Mouse (Mus musculus): ENCODE results near the gene Gramd1b. TPM values are rescaled to one million over a fixed set of nuclear protein-coding genes. Genes with fewer than 3 reads are reported as not detected.

Gramd1b gene
- total RNA-seq, 1 experiment from 2014 or later = 38.8 TPM

DNA sequence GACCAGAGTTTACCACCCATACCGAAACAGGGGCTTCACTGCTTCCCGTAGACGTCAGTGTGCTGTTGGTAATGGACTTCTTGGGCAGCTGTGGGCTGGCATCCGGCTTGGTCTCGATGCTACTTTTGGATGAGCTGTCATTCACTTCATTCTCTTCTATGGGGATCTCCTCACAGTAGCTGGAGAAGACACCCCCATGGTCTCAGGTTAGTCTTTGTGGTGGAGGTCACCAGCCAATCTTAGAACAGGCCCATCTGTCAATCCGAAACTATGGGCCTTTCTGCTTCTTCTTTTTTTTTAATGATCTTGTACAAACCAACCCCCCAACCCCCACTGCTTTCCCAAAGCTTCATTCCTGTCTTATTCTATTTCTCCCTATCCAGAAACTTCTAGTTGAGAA is 221.3 kb downstream of the Gramd1b start:
- ATAC-seq (replicated peaks; ENCODE audit: insufficient number of reproducible peaks, low FRiP score, low TSS enrichment, poor library complexity, severe bottlenecking) = no peak

DNA sequence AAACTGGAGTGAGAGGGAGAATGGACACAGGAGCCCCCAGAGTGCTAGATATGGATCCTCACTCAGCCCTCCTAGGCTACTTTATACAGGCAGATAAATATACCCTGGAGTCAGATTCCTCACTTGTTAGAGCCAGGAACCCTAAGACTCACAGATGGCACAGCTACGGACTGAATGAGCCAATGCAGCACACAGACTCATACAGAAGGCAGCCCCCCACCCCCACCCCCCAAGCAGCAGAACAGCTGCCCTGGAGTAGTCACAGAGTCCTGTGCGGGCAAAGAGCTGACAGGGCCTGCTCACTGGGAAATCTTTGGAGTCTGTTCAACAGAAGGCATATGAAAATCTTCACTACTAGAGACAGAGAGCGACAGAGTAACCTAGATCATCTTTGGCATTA is 223.9 kb downstream of the Gramd1b start:
- ATAC-seq (replicated peaks; ENCODE audit: insufficient number of reproducible peaks, low FRiP score, low TSS enrichment, poor library complexity, severe bottlenecking) = no peak

DNA sequence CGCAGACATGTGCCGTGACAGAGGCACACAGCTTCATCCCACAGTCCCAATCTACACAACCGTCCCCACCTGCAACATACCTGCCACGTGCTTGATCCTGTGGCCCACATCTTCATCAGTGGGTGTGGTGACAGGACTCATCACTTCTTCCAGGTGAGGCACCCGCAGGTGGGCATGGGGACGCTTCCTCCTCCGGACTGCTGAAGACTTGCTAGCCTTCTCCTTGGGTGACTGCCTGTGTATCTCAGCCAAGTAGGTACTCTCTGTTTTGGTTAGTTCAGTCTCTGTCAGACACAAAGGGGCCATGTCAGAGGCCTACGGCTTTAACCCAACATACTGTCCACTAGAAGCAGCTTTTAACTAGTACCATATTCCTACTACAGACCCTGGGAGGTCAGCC is 226.9 kb downstream of the Gramd1b start:
- ATAC-seq (replicated peaks; ENCODE audit: insufficient number of reproducible peaks, low FRiP score, low TSS enrichment, poor library complexity, severe bottlenecking) = no peak

DNA sequence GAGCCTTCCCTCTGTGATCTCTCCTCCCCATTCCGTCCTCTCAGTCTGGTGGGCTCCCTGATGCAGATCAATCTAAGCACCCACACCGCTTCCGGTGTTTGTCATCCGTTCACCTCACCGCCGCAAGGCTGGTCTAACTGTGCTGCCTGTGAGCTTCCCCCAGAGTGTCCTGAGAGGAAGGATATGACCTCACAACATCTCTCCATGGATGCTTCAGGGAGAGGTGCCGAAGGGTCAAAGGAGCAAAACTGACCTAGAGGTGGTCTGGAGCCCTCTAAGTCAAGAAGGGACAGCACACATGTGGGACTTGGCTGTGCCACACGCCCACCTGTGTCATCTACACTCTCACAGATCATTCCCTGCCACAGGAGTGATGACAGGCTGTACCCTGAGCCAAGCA is 228.8 kb downstream of the Gramd1b start:
- ATAC-seq (replicated peaks; ENCODE audit: insufficient number of reproducible peaks, low FRiP score, low TSS enrichment, poor library complexity, severe bottlenecking) = no peak

DNA sequence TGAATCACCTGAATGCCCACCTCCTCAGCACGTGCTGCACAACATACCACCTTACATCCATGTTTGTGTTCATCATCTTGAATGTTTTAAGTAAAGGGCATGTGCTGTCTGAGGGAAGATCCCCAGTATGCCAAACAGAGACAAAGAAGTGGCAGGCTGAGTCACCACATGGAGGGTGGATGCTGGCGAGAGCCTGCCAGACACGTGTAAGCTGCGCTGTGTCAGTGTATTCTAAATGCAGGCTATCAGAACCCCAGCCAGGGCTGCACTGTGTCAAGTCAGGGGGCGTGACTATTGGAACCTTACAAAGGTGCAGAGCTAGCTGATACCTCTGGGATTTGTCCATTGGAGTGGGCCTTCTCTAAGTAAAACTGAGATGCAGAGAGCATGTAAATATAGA is 229.7 kb downstream of the Gramd1b start:
- no peak for ATAC-seq (replicated peaks; ENCODE audit: insufficient number of reproducible peaks, low FRiP score, low TSS enrichment, poor library complexity, severe bottlenecking)

DNA sequence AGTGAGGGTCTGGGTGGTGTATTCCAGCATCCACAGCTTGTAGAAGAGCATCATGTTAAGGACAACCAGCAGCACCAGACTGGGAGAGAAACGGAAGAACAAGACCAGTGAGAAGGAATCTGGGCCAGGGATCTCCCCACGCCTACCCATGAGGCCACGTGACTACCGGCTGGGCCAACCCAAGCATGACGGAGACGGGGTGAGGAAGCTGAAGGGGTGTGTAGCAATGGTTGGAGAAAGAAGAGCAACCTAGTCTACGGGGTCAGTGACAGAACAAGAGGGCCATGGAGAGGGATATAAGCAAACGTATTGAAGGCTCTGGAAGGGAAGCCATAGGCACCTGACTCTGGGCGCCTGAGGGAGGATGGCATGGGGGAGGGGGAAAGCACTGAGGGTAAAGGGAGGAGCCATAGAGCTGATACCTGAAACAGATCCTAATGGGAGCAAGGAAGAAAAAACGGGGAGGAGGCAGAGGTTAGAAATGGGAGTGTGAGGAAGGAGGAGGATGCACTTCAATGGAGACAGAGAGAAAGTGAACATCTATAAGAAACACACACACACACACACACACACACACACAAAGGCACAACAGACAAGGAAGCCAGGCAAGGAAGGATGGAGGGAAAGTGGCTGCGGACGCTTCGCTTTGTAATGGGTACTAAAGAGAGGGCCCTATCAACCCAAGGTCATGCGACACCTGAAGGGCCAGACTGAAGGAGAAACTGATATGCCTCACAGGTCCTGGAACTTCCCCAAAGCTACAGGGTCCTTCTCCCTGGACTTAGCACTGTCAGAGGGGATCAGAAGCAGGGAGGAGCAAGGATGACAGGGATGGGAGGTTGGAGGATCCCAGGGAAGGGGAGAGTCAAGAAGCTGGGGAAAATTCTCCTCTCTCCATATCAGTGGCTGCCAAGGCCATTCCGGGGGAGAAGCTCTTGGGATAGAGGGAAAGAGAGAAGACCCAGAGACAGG is 230.9 kb downstream of the Gramd1b start:
- no peak for ATAC-seq (replicated peaks; ENCODE audit: insufficient number of reproducible peaks, low FRiP score, low TSS enrichment, poor library complexity, severe bottlenecking)

DNA sequence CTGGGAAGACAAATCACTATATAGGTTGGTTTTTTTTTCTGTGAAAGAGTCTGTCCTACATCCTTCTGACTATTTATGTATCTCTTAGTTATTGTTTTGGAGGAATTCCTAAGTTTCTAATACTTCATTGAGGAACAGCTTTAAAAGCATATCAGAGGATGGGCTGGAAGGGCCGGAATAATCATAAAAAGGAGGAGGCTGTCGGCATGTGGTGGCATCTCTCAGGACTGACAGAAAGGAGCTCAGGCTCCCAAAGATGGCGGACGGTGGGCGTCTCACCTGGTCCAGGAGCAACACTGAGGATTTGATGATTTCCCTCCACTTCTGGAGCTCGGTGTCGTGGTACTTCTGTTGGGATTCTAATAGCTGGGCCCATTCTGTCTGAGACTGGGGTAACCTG is 231.9 kb downstream of the Gramd1b start:
- ATAC-seq (replicated peaks; ENCODE audit: insufficient number of reproducible peaks, low FRiP score, low TSS enrichment, poor library complexity, severe bottlenecking) = no peak

DNA sequence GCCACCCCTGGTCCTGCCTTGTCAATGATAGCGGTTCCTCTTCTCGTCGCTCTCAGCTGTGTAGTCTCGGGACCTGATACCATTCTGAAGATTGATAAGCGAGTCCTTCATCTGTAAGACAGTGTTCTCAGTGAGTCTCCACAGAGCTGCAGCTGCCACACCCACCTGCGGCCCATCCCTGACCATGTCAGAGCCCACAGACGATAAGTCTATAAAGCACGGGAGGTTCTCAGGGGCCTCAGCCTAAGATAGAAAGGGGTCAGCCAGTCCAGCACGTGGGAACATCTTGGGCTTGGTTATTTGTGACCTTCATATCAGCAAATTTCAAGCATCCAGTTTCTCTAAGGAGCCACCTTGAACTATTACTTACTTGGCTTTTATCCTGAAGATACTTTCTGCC is 233.2 kb downstream of the Gramd1b start:
- ATAC-seq (replicated peaks; ENCODE audit: insufficient number of reproducible peaks, low FRiP score, low TSS enrichment, poor library complexity, severe bottlenecking) = no peak

DNA sequence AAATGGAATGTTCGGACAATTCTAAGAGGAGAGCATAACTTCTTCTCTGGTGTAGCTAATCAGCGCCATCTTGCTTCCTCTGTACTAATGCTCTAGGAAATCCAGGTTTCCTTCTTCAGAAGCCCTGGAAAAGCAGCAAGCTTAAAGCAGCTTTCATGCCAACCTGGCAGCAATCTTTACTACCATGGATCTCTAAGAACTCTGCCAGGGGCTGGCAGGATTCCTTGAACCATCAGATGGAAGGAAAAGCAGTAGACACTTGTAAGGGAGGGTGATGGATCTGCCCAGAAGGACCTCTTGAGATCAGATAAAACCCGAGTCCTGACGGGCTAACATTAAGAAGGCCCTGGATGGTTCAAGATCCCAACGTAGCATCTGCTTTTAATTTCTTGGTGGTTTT is 234.9 kb downstream of the Gramd1b start:
- no peak for ATAC-seq (replicated peaks; ENCODE audit: insufficient number of reproducible peaks, low FRiP score, low TSS enrichment, poor library complexity, severe bottlenecking)

DNA sequence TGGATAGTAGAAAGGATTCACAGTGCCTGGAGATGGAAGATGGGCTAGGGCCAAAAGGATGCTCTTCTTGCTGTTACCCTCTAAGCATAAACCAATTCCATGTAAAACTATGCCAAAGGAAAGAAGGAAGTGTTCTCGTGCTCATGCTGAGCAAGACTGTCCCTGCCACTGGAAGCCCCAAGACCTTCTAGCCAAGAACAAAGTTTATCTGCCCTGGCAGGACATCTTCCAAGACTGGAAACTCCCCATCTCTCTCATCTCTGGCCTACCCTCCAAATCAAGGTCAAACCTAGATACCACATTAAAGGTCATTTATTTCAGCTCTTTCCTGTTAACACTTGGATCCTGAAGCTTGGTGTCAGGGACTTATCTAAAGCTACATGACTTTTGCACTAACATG is 236.3 kb downstream of the Gramd1b start:
- ATAC-seq (replicated peaks; ENCODE audit: insufficient number of reproducible peaks, low FRiP score, low TSS enrichment, poor library complexity, severe bottlenecking) = no peak

DNA sequence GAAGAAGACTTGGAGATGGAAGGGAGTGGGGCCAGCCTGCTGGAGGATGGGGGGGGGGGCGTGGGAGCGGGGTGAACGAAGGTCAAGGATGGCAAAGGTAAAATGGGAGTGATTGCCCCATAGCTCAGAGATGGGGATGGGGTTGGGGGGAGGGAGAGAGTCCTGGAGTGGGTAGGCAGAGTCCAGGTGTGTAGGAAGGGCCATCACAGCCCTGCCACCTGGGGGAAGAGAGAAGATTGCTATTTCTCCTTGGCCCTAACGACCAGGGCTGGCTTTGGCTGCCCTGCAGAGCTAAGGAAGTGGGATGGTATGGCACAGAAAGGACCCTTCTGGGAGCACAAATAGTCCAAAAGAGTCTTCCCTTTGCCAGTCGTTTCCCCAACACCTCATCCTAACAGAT is 237.0 kb downstream of the Gramd1b start:
- no peak for ATAC-seq (replicated peaks; ENCODE audit: insufficient number of reproducible peaks, low FRiP score, low TSS enrichment, poor library complexity, severe bottlenecking)

DNA sequence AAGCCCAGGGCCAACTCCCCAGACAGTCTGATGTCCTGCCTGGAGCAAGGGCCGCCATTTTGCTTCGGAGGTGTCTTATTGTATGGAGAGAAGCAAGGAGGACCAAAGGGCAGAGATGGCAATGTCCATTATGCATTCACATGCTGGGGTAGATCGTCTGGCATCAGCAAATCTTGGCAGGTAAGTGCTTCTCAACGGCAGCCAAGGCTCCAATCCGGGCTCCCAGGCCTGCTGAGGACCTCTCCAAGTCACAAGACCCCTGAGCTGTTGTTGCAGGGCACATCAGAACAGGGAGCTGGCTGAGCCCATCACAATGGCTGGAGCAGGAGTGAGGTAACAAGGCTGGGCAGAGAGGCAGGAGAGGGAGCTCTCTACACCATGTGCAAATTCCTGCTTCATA is 237.4 kb downstream of the Gramd1b start:
- ATAC-seq (replicated peaks; ENCODE audit: insufficient number of reproducible peaks, low FRiP score, low TSS enrichment, poor library complexity, severe bottlenecking) = no peak

DNA sequence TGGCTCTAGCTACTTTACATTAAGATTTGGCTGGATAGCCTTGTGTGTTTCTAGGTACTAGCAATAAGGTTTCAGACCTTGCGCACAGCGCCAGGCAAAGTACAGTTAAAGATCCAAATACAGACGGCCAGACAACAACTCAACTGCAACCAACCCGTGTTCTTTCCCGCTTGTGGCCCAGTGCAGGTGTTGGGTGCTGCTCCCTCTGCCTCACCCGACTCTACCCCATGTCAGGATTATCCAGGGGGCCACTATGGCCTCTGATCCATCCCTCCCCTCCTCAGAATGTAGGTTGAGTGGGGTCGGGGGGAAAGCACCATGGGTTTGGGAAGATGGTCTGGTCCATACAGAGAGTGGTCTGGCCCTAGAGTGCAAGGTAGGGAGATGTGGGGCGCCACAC is 237.9 kb downstream of the Gramd1b start:
- no peak for ATAC-seq (replicated peaks; ENCODE audit: insufficient number of reproducible peaks, low FRiP score, low TSS enrichment, poor library complexity, severe bottlenecking)

DNA sequence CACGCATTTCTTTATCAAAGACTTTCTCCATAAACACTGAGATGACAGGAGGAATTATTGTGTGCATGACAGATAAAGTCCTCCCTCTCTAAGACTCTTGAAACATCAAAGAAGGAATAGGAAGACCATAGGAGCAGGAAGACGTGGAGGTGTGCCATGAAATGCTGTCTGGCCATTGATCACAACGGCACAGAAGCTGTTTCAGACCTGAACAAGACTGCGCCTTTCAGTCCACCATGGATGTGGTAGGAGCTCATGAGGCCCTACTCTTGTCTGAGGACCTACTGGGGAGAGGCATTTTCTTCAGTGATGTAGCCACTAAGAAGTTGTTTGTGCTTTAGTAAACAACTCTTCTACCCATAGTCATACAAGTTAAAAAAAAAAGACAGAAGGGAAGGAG is 238.7 kb downstream of the Gramd1b start:
- ATAC-seq (replicated peaks; ENCODE audit: insufficient number of reproducible peaks, low FRiP score, low TSS enrichment, poor library complexity, severe bottlenecking) = no peak

DNA sequence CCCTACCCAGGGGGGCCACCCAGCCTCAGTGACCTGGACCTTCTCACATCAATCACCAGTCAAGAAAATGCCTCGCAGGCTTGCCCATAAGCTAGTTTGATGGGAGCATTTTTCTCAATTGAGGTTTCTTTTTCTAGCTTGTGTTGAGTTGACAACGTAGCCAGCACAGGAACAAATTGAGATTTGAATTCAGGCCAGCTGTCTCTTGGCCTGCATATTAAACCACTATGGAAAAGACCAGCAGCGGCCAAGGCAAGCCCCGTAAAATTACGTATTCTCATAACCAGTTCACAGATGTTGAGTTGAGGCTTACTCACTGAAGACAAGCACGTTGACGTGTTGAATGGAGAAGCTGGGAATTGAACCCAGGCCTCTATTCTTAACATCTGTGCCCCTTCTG is 248.2 kb downstream of the Gramd1b start:
- no peak for ATAC-seq (replicated peaks; ENCODE audit: insufficient number of reproducible peaks, low FRiP score, low TSS enrichment, poor library complexity, severe bottlenecking)

DNA sequence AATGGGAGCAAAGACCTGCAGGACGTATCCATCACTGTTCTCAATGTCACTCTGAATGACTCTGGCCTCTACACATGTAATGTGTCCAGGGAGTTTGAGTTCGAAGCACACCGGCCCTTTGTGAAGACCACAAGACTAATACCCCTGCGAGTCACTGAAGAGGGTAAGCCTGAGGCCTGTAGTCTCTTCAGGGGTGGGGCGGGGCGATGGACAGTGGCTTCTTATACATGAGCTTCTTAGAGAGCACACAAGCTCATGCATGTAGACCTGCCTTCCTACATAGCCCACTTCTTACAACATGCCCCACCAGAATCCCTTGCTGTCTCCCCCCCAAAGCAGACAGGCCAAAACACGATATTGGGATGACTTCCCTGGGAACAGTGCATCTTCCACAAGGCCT is 251.7 kb downstream of the Gramd1b start:
- ATAC-seq (replicated peaks; ENCODE audit: insufficient number of reproducible peaks, low FRiP score, low TSS enrichment, poor library complexity, severe bottlenecking) = no peak

DNA sequence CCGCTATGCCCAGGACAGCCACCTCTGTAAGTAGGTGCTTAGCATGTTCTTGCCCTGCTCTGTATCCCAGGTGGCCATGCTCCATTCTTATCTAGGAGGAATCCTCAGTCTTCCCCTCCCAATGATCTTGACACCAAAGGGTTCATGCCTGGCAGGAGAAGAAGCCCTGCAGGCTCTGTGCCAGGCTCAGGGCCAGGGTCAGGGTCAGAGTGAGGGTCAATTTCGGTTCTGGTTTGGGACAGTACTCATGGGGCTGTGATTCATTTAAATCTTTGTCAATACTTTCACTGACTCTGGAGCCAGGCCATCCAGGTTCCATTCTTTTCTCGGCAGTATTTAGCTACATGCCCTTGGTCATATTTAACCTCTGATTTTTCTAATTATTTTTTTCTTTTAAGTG is 253.5 kb downstream of the Gramd1b start:
- ATAC-seq (replicated peaks; ENCODE audit: insufficient number of reproducible peaks, low FRiP score, low TSS enrichment, poor library complexity, severe bottlenecking) = no peak

DNA sequence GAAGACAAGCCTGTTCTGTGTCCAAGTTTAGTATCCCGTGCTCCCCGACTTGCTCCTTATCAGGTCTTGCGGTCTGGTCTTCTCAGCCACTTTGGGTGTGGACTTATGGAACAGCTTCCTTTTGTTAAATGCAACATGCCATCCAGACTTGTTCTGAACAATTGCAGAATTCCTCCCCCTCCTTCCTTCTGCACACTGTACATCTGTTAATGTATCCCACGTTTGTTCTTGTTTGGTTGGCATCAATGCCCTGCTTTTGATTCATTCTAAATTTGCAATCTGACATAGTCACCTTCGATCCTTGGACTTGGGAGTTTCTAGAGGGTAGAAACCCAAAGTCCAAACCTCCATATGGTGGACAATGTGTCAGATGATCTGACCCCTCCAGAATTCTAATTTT is 255.3 kb downstream of the Gramd1b start:
- no peak for ATAC-seq (replicated peaks; ENCODE audit: insufficient number of reproducible peaks, low FRiP score, low TSS enrichment, poor library complexity, severe bottlenecking)

DNA sequence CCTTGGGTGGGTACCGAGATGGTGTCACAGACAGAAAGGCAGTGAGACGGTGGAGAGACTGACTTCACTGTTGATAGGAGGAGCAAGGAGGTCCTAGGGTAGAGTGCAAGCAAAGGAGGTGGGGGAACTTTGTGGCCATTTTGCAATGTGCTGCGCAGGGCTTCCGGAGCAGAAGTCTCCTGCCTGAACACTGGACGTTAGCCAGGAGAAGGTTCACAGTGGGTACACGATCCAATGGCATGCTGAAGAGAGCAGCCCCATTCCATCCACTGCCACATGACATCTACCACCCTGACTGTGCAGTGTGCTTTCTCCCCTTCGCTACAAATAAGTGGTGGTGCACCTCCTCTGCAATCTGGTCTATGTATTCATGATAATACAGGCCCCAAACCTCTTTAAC is 258.4 kb downstream of the Gramd1b start:
- no peak for ATAC-seq (replicated peaks; ENCODE audit: insufficient number of reproducible peaks, low FRiP score, low TSS enrichment, poor library complexity, severe bottlenecking)

DNA sequence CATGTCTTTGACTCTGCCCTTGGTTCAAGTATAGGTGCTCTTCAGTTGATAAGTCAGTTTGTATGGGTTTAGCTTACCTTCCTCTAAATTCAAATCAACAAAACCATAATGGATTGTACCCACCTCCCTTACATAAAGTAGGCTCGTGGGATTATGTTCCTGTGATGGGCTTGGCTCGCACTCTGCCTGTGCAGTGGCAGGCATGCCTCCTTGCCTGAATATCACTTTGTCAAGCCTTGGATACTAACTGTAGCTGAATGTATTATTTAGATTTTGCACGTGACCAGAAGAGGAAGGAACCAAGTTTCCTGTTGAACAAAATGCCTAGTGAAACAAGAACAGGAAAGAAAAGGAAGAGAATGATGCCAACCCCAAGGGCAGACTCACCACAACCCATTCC is 260.1 kb downstream of the Gramd1b start:
- ATAC-seq (replicated peaks; ENCODE audit: insufficient number of reproducible peaks, low FRiP score, low TSS enrichment, poor library complexity, severe bottlenecking) = no peak

DNA sequence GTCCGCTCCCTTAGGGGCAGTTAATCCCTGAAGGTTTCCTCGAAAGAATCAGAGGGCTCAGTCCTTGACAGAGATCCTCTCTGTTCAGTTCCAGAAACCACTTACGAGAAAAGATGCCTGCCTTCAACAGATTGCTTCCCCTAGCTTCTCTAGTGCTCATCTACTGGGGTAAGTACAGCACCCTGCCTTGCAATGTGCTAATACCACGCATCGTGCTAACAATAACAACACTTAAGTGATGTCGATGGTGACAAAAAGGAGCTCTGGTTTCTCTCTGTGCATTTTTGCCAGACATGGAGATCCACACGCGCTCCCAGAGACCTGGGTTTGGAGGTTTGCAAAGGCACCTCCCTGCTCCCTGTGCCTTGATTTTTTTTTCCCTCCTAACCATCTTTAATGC is 261.3 kb downstream of the Gramd1b start:
- ATAC-seq (replicated peaks; ENCODE audit: insufficient number of reproducible peaks, low FRiP score, low TSS enrichment, poor library complexity, severe bottlenecking) = no peak
